Mouse (Mus musculus): ENCODE data around the gene Ppm1j.

GRCm38 (mm10) chr3:104812254-104812653 is 31.4 kb downstream of the Ppm1j start:
- TF ChIP-seq CTCF (IDR thresholded peaks at IDR 0.05; ENCODE audit: low read depth, low read length) (no peak), POLR2A (IDR thresholded peaks at IDR 0.05; ENCODE audit: extremely low read depth, insufficient read depth, low read length) (no peak)

All from liver, adult 2 months (tissue).